Mouse (Mus musculus) hindlimb bud, embryonic 11.5 days (tissue): ENCODE measurements around the gene Bglap.
A peak's percentile ranks its signal among the peaks of the same experiment; 100 is the strongest.

Experiments used
- DNase-seq: peaks from one replicate; pipeline ENCODE4 v3.0.0-alpha.2; 2012; ENCODE audit warnings: low read depth, low spot score; ENCODE audit errors: extremely low spot score

Gene Bglap

DNA sequence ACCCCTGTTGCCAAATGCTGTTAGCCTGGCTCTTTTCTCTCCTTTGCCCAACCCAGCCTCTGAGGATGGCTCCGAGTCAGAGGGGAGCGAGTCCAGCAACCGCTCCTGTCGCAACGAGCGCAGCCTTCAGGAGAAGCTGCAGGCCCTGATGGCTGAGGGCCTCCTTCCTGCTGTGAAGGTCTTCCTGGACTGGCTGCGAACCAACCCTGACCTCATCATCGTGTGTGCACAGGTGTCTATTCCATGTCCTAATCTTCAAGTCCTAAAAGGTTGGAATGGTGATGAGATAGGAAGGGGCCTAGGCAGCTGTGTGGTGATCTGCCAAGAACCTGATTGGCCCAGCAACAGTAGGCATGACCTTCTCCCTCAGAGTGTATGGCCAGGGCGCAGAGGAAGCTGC, 31.4 kb downstream of the Bglap start:
- DNase-seq, result no peak

DNA sequence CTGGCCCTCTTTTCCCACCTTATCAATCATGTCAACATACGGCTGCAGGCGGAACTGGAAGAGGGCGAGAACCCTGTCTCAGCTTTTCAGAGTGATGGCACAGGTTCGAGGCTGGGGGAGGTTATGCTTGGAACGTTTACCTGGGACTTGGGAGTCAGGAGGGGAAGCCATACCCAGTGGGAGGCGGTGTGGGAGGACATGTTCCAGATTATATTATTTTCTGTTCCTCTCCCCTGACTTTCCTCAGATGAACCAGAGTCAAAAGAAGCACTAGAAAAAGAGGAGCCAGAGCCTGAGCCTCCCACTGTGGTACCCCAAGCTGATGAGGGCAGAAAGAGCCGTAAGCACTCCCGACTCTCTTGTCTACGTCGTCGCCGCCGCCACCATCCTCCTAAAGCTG, 33.5 kb downstream of the Bglap start:
- DNase-seq, result no peak

DNA sequence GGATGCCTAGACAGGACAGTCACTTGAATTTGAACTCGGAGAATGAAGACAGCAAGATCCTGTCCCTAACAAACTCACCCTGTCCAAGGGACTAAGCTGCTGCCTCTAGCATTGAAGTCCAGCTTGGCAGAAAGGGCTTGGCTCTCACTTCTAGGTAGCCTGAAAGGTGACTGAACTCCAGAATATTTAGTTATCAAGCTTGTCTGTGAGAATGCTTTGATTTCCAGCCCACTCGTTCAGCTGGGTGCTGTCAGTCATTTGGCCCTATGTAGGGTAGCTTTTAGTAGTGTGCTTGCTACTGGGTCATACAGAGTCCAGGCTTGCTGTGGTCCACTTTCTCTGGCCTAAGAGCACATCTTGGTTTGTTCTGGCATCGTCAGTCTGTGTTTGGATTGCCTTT, 45.3 kb downstream of the Bglap start:
- no peak for DNase-seq

DNA sequence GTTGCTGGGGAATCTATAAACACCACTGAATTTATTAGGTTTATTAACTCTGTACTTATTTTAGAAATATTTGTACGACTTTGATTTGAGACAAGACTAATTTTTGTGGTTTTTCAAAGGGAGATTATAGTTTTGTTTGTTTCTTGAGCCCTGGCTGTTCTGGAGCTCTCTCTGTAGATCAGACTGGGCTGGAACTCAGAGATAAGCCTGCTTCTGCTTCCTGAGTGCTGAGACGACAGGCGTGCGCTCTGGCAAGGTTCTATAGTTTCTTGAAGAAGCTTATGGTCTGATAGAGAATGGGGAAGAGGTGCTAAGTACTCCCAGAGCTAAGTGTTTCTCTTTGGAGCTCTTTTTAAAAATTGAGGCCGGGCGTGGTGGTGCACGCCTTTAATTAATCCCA, 45.9 kb downstream of the Bglap start:
- DNase-seq, result no peak

DNA sequence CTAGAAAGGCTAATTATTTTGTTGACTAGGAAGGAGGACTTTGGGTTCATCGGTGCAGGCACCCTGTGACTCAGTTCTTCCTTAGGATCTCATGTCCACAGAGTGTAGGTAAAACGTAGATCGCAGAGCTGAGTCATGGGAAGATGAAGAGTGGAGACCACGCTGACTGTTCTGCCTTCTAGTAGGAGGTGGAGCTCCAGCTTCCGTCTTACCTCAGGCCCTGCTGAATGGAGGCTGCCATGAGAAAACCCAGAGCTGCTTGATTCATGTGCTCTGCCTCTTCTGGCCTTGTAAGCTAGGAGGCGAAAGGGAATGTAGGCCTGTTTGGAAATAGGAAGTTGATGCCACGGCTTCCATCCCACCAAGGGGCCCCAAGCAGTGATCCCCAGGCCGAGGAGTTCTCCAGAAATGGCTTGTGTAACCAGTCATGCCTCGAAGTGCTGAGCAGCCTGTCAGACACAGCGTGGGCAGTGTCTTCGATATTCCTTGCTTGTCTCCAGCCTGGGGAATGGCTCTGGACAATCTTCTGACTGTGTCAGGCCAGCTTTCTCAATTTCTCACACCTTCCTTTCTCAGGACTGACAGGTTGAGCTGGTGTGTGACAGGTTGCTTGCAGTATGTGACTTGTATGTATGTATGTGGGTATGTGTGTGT, 46.8 kb downstream of the Bglap start:
- no peak for DNase-seq

DNA sequence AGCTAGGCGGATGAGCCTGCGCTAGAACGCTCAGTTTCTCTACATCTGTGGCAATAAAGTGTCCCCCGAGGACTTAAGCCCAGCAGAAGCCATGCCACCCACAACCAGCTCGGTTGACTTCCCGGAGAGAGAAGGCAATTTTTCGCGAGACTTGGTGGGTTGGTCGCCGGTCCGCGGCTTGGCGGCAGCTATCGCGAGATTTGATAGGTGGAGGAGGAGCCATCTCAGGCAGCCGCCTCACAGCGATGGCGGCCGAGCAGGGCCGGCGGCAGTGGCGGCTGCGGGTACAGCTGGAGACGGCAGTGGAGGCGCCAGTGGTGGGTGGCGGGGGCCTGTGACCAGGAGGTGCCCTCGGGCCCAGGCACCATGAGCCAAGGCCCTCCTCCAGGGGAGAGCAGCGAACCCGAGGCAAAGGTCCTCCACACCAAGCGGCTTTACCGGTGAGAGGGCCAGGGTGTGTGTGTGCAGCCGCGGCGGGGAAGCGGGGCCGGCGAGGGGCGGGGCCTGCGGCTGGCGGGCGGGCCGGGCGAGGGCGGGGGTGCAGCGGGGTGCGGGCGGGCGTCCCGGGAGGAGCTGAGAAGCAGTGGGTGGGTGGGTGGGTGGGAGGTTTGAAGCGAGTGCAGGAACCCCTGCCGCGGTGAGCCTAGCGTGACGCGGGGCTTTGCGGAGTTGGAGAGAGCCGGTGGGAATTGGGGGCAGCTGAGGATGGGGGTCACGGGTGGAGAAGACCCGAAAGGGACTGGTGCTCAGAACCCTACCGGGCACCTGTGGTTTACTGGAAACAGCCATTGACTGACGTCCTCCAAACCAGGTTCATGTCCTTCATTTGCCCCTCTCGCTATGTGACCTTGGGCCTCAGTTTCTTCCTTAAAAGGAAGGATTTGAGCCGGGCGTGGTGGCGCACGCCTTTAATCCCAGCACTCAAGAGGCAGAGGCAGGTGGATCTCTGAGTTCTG, 47.9 kb downstream of the Bglap start, which contains the start of the genes Tmem79 and Smg5:
TSS of gene Tmem79 (minus strand) at position 91 of the 956 bp plus-strand sequence.
TSS of gene Smg5 (plus strand) at position 203 of the 956 bp plus-strand sequence.
- peak; percentile 93 for DNase-seq

DNA sequence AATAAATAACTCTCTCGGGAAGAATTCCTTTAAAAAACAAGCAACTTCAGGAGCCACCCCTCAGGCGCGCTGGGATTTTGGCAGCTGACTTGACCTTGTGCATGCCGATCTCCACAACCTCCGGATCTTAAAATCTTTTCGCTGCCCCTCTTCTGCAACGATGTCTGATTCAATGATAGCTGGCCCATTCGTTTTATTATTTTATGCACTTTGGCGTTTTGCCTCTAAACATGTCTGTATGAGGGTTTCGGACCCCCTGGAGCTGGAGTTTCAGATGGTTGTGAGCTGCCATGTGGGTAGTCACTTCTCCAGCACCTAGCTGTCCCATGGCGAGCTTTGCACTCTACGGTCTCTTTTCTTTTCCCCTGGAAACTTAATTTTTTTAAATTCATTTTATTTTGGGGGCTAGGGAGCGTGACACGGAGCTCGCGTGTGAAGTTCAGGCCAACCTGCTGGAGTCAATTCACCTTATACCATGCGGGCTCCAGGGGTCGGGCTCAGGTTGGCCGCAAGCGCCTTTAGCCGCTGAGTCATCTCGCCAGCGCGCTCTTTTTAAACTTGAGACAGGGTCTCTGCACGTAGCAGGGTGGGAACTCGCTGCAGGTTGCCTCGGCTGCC, 48.7 kb downstream of the Bglap start:
- DNase-seq, result no peak

DNA sequence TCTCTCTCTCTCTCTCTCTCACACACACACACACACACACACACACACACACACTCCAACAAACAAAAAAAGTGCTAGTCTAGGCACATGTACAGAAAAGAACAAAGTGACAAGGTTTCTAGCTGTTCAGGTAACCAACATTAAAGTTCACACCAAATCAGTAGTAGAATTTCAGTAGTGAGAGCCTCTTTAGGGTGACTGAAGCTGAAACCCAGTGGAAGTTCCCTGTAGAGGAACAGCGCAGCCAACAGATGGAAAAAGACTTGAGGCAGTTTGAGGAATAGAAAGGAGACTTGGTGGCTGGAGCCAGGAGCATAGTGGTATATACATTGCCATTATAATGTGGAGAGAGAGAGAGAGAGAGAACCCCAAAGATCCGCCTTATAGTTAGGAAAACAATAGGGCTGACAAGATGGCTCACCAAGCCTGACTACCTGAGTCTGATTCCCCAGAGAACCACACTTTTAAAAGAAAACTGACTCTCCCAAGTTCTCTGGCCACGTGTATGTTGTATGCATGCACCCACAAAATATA, 49.3 kb downstream of the Bglap start:
- no peak for DNase-seq

DNA sequence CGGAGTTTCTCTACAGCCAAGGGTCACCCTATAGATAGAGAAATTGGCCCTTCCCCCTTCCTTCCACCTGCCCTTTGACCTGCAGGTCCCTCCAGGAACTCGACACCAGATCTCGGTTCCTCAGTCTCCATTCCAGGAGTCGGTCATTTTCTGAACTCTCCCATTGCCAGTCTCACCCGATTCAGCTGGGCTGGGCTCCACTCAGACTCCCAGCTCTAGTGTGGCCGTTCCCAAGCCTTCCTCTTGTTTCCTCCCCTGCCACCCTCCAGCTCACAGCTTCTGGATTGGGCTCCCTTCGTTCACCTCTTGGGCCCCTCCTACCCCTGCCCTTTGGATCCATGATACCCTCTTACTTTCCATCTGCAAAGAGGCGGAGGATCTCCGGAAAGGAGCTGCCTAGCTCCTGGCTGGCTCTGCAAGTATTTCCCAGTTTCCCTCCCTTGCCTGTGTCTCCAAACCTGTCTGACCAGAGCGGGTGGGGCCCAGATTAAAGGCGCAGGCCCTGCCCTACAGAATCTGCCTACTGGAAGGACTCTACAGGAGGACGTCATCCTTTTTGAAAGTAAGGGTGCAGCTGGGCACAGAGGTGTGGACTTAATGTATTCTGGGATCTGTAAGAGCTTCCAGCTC, 50.1 kb downstream of the Bglap start:
- no peak for DNase-seq
